Mouse (Mus musculus): ENCODE results near the gene Enpp3. TPM values are rescaled to one million over a fixed set of nuclear protein-coding genes. Genes with fewer than 3 reads are reported as not detected.

The Enpp3 gene
- total RNA-seq, 2 experiments from 2014 or later, result 0.33 to 0.56 TPM

DNA sequence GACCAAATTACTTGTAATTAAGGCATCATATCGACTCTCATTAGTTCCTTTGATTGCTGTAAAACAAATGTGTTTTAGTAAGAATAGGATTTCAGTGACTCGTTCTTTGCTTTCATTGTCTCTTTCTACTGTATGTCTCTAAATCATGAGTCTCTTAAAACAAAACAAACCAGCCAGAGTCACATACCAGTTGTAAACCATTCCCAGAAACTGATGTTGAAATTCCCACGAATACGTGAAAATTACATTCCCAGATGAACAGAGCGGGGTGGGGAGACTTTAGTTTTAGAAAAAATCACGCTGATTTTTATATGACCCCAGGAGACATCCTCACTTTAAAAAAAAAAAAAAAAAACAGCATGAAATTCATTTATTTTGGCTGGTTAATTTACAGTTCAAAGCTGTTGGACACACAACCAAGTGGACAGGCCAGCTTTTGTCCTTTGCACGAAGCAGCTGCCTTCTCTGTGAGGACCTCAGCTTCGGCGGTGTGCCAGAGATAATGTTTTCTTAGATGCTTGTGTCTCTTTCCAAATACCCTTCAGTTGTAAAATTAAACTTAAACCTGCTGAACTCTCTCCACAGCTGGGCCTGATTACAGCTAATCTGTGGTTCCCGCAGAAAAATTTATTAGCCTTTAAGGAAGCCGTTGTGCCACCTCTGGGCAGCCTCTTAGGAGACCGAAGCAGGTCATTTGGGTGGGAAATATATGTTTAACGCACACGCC is 64.5 kb downstream of the Enpp3 start:
- no peak for TF ChIP-seq CTCF (conservative IDR thresholded peaks at IDR 0.05)
- DNase-seq (ENCODE audit: low spot score in 2 of 2), result no peak
- no peak overlapping the region for H3K4me3 ChIP-seq
- H3K27ac ChIP-seq, result no peak overlapping the region

DNA sequence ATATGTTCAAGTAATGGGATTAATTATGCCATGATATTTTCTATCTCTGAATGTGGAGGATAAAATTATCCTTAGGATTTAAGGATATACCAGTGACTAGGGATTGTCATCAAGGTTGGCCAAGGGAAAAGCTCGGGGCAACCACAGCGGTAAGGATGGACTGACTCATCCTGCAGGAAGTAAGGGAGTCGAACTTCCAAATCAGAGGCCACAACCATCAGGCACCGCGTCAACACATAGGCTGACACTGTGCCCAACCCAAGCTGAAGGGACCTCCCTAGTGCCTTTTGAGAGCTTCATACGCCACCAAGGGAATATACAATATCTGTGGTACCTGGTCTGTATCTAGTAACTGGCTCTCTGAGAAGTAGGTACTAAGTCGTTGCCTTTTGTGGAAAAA is 73.1 kb downstream of the Enpp3 start:
- H3K27ac ChIP-seq, result no peak overlapping the region
- no peak for TF ChIP-seq CTCF (conservative IDR thresholded peaks at IDR 0.05)
- H3K4me3 ChIP-seq, result no peak overlapping the region
- no peak for DNase-seq (ENCODE audit: low spot score in 2 of 2)

DNA sequence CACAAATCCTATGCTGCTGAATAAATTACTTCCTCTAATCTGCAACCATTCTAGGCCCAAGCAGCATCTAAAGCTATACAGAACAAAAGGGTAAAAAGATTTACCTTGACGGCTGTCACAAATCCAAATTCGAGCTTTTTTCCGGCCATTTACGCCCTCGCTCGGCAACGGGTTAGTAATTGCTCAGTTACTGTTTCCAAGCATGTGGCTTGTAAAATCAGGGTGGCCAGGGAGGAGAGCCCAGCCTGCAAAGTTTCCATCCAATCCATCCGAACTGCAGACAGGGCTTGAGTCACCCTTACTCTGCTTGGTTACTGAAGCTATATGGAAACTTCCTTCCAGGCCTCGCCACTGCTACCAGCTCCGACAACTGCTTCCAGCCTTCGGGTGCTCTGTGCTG is 74.9 kb downstream of the Enpp3 start:
- H3K27ac ChIP-seq, result no peak overlapping the region
- no peak for DNase-seq (ENCODE audit: low spot score in 2 of 2)
- H3K4me3 ChIP-seq, result no peak overlapping the region
- TF ChIP-seq CTCF (conservative IDR thresholded peaks at IDR 0.05), result no peak

DNA sequence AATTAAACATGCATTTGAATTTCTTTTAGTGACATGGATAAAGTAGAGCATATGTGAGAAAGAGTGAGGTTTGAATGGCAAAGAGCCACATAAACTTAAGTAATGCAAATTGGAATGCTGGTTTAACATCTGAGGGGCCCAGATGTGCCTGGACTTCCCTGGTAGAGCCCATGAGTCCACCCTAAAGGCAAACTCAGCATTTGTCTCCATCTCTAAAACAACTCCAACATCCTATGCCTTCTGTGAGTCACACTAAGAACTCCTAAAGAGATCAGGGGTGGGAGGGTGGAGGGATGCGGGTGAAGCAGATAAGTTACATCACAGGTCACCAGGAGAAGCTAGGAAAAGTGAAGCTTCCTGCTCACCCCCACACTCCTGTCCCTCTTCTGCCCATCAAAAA is 76.6 kb downstream of the Enpp3 start:
- DNase-seq (ENCODE audit: low spot score in 2 of 2), result no peak
- Histone ChIP-seq H3K4me3 (no peak overlapping the region), H3K27ac (no peak overlapping the region)
- TF ChIP-seq CTCF (conservative IDR thresholded peaks at IDR 0.05), result no peak

DNA sequence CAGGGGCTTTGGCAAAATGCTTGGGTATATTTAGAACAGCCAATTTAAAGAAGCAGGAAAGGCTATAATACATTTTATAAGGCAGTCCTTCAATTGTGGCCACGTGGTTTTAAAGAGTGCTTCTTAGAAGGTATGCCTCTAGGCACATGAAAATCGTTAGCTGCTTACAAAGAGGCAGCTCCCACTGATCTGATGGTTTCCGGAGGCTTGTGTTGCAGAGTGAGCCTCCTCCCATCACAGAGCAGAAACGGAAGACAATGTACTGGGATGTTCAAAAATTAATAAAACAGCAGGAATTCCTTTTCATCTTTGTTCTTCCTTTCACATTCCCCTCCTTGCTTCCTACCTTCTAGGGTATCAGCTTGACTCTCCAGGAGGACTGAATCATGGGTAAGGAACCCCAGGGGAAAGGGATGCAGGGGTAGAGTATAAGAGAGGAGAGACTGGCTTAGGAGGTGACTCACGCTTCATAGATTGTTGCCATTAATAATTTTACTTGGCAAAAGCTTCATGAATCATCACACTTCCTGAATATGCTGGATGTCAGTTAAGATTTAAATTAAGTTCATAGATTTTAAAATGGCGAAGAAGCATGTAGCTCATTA is 77.4 kb downstream of the Enpp3 start:
- no peak overlapping the region for H3K4me3 ChIP-seq
- H3K27ac ChIP-seq, result no peak overlapping the region; the same call in 1 of the 2 replicates
- TF ChIP-seq CTCF (conservative IDR thresholded peaks at IDR 0.05), result no peak
- no peak for DNase-seq (ENCODE audit: low spot score in 2 of 2)

DNA sequence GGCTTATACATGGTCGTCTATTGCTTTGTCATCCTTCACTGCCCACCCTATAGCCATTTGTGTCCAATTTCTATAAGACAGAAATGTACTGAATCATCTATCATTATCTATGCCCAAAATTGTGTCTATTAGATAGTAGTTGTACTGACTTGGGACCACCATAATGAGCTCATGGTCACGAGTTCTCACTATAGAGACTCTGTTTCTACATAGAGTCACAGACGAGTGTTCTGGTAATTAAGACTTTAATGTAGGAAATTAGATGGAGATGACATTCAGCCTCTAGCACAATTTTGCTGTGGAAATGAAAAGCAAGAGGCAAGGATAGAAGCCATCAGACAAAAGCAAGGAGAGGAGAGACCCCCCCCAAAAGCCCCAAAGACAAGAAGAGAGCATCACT is 78.0 kb downstream of the Enpp3 start:
- Histone ChIP-seq H3K27ac (no peak overlapping the region), H3K4me3 (no peak overlapping the region)
- TF ChIP-seq CTCF (conservative IDR thresholded peaks at IDR 0.05), result no peak
- DNase-seq (ENCODE audit: low spot score in 2 of 2), result no peak

DNA sequence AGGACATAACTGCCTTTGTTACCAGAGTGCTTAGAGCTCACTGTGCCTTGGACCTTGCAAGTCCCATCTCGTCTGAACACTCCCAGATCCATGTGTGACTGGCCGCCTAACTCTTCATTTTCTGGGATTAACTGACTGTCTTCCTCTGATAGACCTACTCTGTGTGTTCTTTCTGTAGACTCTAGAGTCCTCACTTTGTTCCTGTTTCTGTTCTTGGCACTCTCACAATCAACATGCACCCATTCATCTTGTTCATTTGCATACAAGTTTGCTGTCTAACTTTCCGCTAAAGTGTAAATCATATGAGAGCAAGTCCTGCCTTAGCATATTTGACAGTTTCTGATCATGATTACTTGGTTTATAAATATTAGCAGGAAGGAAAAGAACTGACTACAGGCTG is 79.4 kb downstream of the Enpp3 start:
- Histone ChIP-seq H3K4me3 (no peak overlapping the region), H3K27ac (no peak overlapping the region)
- no peak for TF ChIP-seq CTCF (conservative IDR thresholded peaks at IDR 0.05)
- no peak for DNase-seq (ENCODE audit: low spot score in 2 of 2)

DNA sequence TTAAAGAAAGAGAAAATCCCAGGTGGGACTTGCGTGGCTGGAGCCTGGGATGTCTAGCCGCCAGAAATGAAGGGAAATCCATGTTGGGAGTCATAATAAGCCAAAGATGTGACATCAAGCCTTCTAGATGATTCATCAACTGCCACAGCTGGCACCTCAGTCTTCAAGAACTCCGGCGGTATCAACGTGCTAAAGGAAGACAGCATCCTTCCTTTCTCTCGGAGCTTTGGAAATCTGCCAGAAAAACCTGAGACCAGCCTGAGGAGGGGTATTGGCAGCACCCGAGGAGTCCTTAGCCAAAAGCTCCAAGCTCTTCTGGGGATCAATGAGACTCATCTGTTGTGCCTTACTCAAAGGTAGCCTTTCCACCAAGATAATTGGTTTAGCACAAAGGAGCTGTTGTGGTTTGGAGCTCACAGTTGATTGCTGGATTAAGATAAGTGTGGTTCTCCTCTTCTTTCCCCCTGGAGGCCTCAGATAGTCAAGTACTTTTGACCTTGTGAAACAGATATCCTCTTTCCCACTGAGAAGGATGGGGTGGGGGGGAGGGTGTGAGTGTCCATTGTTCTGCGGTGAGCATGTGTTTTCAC is 84.2 kb downstream of the Enpp3 start:
- Histone ChIP-seq H3K27ac (no peak overlapping the region), H3K4me3 (no peak overlapping the region)
- DNase-seq (ENCODE audit: low spot score in 2 of 2), result no peak
- no peak for TF ChIP-seq CTCF (conservative IDR thresholded peaks at IDR 0.05)

DNA sequence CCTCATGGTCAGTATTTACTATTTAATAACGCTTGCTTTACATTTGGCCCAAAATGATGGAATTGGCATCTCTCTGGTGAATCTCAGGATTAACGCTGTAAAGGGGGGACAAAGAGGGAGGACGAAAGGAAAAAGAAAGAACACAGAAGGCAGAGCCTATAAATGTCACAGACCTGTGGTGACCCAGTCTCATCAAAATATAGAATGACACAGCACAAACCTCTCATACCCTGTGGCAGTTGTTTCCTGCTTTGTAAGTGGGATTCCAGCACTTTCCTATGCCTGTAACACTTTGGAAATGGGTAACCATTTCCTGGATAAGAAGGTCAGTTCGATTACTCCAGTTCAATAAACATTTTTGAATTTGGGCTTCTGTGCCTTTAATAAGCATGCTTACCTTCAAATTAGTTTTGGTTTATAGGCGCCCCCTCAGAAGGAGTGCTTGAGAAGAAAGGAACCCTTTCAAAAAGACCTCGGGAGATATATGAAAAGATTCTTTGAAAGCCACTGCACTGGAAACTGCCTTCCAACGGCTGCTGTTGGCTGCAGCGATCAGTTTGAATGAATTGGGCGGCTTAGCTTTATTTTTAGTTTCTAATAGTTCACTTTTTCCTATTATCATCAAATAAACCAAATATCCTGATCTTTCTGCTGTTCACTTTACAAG is 87.6 kb downstream of the Enpp3 start:
- Histone ChIP-seq H3K4me3 (peak overlapping the region; percentile 37), H3K27ac (no peak overlapping the region)
- no peak for TF ChIP-seq CTCF (conservative IDR thresholded peaks at IDR 0.05)
- no peak for DNase-seq (ENCODE audit: low spot score in 2 of 2)

DNA sequence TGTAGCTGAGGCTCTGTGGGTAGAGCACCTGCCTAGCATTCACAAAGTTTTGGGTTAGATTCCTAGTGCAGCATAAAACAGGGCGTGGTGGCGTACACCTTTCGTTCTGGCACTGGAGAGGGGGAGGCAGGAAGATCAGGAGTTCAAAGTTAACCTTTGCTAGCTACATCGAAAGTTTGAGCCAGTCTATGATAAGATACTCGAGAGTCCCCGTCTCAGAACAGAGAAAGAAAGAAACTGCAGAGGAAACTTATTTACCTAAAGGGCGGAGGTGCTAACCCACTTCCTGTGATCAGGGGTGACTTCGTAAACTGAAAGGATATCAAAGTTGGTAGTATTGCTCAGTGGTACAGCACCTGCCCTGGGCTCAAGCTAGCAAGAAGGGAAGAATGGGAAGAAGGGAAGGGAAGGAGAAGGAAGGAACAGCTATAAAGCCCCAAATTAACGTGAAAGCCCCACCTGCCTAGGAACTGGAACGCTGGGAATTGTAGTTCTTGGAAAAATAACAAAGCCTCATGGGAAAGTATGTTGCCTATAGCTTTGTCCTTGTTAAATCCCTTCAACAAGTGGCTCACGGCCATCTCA is 88.3 kb downstream of the Enpp3 start:
- Histone ChIP-seq H3K4me3 (peak overlapping the region; percentile 37), H3K27ac (no peak overlapping the region)
- no peak for TF ChIP-seq CTCF (conservative IDR thresholded peaks at IDR 0.05)
- no peak for DNase-seq (ENCODE audit: low spot score in 2 of 2)

DNA sequence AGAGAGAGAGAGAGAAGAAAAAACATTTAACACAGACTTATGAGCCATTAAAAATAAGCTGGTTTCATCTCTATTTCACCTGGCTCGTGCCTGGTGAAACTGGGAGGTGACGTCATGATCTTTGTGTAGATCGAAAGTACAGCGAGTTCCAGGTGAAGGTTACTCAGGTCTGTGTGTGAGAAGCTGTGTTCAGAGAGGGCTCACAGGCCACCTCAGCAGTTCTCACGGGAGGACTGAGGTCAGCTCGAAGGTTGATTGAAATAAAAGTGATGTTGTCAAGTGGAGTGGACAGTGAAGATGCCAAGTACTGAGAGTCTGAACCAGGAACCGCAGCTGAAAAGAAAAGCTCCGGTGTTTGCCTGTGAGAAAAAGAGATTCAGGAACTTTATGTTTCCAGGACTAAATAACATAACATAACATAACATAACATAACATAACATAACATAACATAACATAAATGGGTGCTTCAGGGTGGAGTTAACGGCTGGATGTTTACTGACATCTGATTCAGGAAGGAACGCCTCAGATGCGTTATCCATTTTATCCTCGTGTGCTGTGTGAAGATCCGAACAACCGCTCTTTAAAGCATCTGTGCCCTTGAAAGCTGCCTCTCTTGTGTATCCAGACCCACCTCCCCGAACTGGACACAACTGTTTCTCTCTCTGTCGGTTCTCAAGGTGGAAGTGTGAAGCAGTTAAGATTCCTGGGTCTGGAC is 88.9 kb downstream of the Enpp3 start:
- DNase-seq (ENCODE audit: low spot score in 2 of 2), result no peak
- TF ChIP-seq CTCF (conservative IDR thresholded peaks at IDR 0.05), result no peak
- Histone ChIP-seq H3K4me3 (no peak overlapping the region; the same call in 1 of the 2 replicates), H3K27ac (no peak overlapping the region)

DNA sequence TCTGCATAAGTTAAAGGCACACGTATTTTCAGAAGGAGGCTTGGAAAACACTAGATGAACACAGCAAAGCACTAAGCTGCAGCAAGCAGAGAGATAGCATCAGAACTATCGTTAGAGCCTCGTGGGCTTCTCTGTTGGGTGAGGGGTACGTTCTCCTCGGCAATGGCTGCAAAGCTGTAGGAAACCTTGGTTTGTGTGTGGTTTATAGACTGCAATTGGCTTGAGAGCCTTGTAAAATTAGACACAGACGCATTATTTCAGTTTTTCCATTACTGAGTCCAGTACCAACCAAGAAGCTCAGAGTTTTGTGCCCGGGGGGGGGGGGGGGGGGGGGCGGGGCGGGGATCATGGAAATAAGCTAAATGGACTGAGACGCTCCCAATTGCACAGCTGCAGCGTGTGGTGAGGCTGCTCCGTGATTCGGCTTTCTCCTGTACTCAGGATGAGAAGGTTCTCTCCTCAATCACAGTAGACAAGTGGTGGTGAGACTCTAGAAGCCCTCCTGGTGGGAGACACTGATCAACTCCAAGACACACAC is 99.6 kb downstream of the Enpp3 start:
- no peak for TF ChIP-seq CTCF (conservative IDR thresholded peaks at IDR 0.05)
- no peak for DNase-seq (ENCODE audit: low spot score in 2 of 2)
- Histone ChIP-seq H3K27ac (no peak overlapping the region), H3K4me3 (no peak overlapping the region)

Data from layer of hippocampus, adult 2 months (tissue).